23 mouse cellular contexts compared by ENCODE assay signal in genomic region chr6:22825086-22825768, GRCm38 (mm10). TPM values are rescaled to one million over a fixed set of nuclear protein-coding genes. Genes with fewer than 3 reads are reported as not detected.
"Had no signal": no experiment of that assay in that cellular context is flagged by ENCODE, and none has a peak within 500 bp of the region (broad histone marks: within the 10 kb centered on the region; RNA-seq: fewer than 3 reads in every experiment).

No protein-coding gene starts in this region.

- H3K4me2 ChIP-seq: kidney, embryonic 15.5 days; limb, embryonic 12.5 days; limb, embryonic 15.5 days; liver, embryonic 11.5 days; lung, embryonic 14.5 days; midbrain, embryonic 12.5 days; midbrain, embryonic 15.5 days; neural tube, embryonic 13.5 days had no signal

- DNase-seq: kidney, adult 8-10 months; kidney, postnatal 10 days; kidney, postnatal 36 days; left cerebral cortex, postnatal 4 days; liver, postnatal 0 days; lung, embryonic 14.5 days; right cerebral cortex, adult 18-20 months; right cerebral cortex, postnatal 14 days; right cerebral cortex, postnatal 4 days; thymus, postnatal 25 days had no signal

- H3K9me3 ChIP-seq: kidney, embryonic 15.5 days; limb, embryonic 12.5 days; limb, embryonic 15.5 days; midbrain, embryonic 12.5 days; midbrain, embryonic 15.5 days; neural tube, embryonic 13.5 days had no signal

- H3K4me3 ChIP-seq: kidney, embryonic 15.5 days; left cerebral cortex, adult 2 months; limb, embryonic 12.5 days; limb, embryonic 15.5 days; midbrain, embryonic 12.5 days; midbrain, embryonic 15.5 days; neural tube, embryonic 13.5 days had no signal

- H3K27me3 ChIP-seq: kidney, embryonic 15.5 days; limb, embryonic 12.5 days; limb, embryonic 15.5 days; midbrain, embryonic 12.5 days; midbrain, embryonic 15.5 days; neural tube, embryonic 13.5 days had no signal

- H3K9ac ChIP-seq: kidney, embryonic 15.5 days; limb, embryonic 12.5 days; limb, embryonic 15.5 days; liver, embryonic 14.5 days; liver, postnatal 0 days; lung, embryonic 14.5 days; midbrain, embryonic 12.5 days; midbrain, embryonic 15.5 days; neural tube, embryonic 13.5 days had no signal

- H3K4me1 ChIP-seq: kidney, embryonic 15.5 days; limb, embryonic 12.5 days; limb, embryonic 15.5 days; midbrain, embryonic 12.5 days; midbrain, embryonic 15.5 days; neural tube, embryonic 13.5 days had no signal

- ATAC-seq: liver, postnatal 0 days; lung, postnatal 0 days; midbrain, embryonic 15.5 days had no signal

- H3K36me3 ChIP-seq: kidney, embryonic 15.5 days; limb, embryonic 12.5 days; limb, embryonic 15.5 days; midbrain, embryonic 12.5 days; midbrain, embryonic 15.5 days; neural tube, embryonic 13.5 days had no signal

- H3K27ac ChIP-seq: kidney, embryonic 15.5 days; left cerebral cortex, adult 2 months; limb, embryonic 12.5 days; limb, embryonic 15.5 days; liver, embryonic 14.5 days; macrophage; midbrain, embryonic 12.5 days; midbrain, embryonic 15.5 days; neural tube, embryonic 13.5 days; stomach, postnatal 0 days had no signal

RNA-seq across cellular contexts. Expression of gene Ptprz1, which starts 50.1 kb away (rescaled TPM):
- total RNA-seq: megakaryocyte, adult 5-6 weeks had no signal
- polyA plus RNA-seq: macrophage had no signal
